Mouse (Mus musculus): ENCODE measurements around the gene Pbx3. TPM values are rescaled to one million over a fixed set of nuclear protein-coding genes. Genes with fewer than 3 reads are reported as not detected.

The Pbx3 gene
- polyA plus RNA-seq, 1 experiment from 2014 or later, result 35.0 TPM

DNA sequence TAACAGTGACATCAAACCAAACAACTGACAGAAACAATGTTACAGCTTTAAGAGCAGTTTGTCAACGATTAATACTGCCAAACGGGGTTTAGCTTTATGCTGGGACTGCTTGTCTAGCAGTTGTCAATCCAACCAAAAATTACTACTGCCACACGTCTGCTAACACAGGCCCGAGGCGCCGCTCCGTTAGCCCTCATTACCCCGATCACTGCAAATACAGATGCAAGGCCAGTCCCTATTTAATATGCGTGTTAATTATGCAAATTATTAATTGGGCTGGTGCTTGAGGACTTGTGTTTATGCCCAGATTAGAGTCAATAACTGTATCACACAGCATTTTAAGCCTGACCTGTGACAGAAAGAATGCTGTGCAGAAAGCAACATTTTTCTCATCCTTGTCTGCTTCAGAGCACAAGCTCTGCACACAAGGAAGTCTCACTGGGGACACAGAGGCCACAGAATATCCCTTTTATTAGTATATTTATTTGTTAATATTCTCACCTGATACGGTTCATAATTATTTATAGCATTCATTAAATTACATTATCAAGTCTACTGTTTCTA, 97.2 kb downstream of the Pbx3 start:
- Histone ChIP-seq H3K4me3 (ENCODE audit: low read depth, low read length) (no peak overlapping the region), H3K4me1 (ENCODE audit: control insufficient read depth, insufficient read depth, low read length) (peaks cover 5% of the 10 kb centered on the region), H3K9ac (ENCODE audit: low read length) (no peak overlapping the region), H3K27me3 (ENCODE audit: control insufficient read depth, insufficient read depth, low read length) (no peaks in the 10 kb centered on the region), H3K4me2 (ENCODE audit: low read depth, severe bottlenecking) (no peak overlapping the region), H3K36me3 (ENCODE audit: control insufficient read depth, insufficient read depth, low read length) (no peaks in the 10 kb centered on the region), H3K27ac (replicated peaks; ENCODE audit: low read depth, low read length) (no peak overlapping the region), H3K9me3 (ENCODE audit: control insufficient read depth, low read length) (no peaks in the 10 kb centered on the region)
- ATAC-seq (ENCODE audit: insufficient number of reproducible peaks, low FRiP score, low TSS enrichment, low read depth) (no peak), DNase-seq (ENCODE audit: low spot score) (no peak)
- WGBS, result 80% methylated on average over 10 of the region's 10 CpGs

GRCm38 (mm10) chr2:34262046-34262445, 110.9 kb downstream of the Pbx3 start:
- ATAC-seq (ENCODE audit: insufficient number of reproducible peaks, low FRiP score, low TSS enrichment, low read depth), result no peak
- H3K9me3 ChIP-seq (ENCODE audit: control insufficient read depth, low read length), result no peaks in the 10 kb centered on the region

GRCm38 (mm10) chr2:34260653-34261076, 112.3 kb downstream of the Pbx3 start:
- Histone ChIP-seq H3K9ac (ENCODE audit: low read length) (no peak overlapping the region), H3K4me3 (ENCODE audit: low read depth, low read length) (no peak overlapping the region), H3K4me2 (ENCODE audit: low read depth, severe bottlenecking) (no peak overlapping the region), H3K4me1 (ENCODE audit: control insufficient read depth, insufficient read depth, low read length) (0 out of 2 replicates have a peak, but pooled peaks cover 4% of the 10 kb centered on the region), H3K36me3 (ENCODE audit: control insufficient read depth, insufficient read depth, low read length) (no peaks in the 10 kb centered on the region), H3K27me3 (ENCODE audit: control insufficient read depth, insufficient read depth, low read length) (no peaks in the 10 kb centered on the region), H3K9me3 (ENCODE audit: control insufficient read depth, low read length) (no peaks in the 10 kb centered on the region), H3K27ac (replicated peaks; ENCODE audit: low read depth, low read length) (no peak overlapping the region)
- 46% methylated on average over 4 of the region's 4 CpGs for WGBS
- ATAC-seq (ENCODE audit: insufficient number of reproducible peaks, low FRiP score, low TSS enrichment, low read depth), result no peak
- DNase-seq (ENCODE audit: low spot score), result no peak

More at GRCm38 (mm10) chr2:34262046-34262445, 110.9 kb downstream of the Pbx3 start:
- Histone ChIP-seq H3K27ac (replicated peaks; ENCODE audit: low read depth, low read length) (no peak overlapping the region), H3K4me2 (ENCODE audit: low read depth, severe bottlenecking) (no peak overlapping the region), H3K4me1 (ENCODE audit: control insufficient read depth, insufficient read depth, low read length) (no peaks in the 10 kb centered on the region), H3K4me3 (ENCODE audit: low read depth, low read length) (no peak overlapping the region), H3K9ac (ENCODE audit: low read length) (no peak overlapping the region), H3K36me3 (ENCODE audit: control insufficient read depth, insufficient read depth, low read length) (no peaks in the 10 kb centered on the region), H3K27me3 (ENCODE audit: control insufficient read depth, insufficient read depth, low read length) (no peaks in the 10 kb centered on the region)
- DNase-seq (ENCODE audit: low spot score), result no peak

DNA sequence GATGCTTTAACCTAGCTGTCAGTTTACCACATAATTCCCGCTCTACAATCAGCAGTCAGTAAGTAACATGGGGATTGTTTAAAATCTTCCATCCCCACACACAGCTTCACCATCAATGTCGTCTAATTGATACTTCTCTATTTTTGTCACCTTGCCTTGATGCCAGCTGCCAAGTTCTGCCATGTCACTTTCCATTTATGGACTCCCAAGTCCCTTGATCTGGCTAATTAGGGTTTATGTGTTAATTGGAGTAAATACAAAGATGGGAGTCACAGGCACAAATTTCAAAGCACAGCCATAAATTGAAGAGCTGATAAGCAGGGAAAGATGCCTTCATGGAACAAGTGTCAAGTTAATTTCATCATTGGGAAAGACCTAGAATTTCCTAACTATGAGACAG, 114.7 kb downstream of the Pbx3 start:
- H3K9me3 ChIP-seq (ENCODE audit: control insufficient read depth, low read length), result no peaks in the 10 kb centered on the region
- no peak overlapping the region for H3K4me3 ChIP-seq (ENCODE audit: low read depth, low read length)
- DNase-seq (ENCODE audit: low spot score) (no peak), ATAC-seq (ENCODE audit: insufficient number of reproducible peaks, low FRiP score, low TSS enrichment, low read depth) (no peak)
- 52% methylated on average over 2 of the region's 2 CpGs for WGBS
- H3K9ac ChIP-seq (ENCODE audit: low read length), result no peak overlapping the region
- H3K4me2 ChIP-seq (ENCODE audit: low read depth, severe bottlenecking), result no peak overlapping the region
- H3K36me3 ChIP-seq (ENCODE audit: control insufficient read depth, insufficient read depth, low read length), result no peaks in the 10 kb centered on the region
- peaks cover 11% of the 10 kb centered on the region for H3K4me1 ChIP-seq (ENCODE audit: control insufficient read depth, insufficient read depth, low read length)
- H3K27me3 ChIP-seq (ENCODE audit: control insufficient read depth, insufficient read depth, low read length), result no peaks in the 10 kb centered on the region
- no peak overlapping the region for H3K27ac ChIP-seq (replicated peaks; ENCODE audit: low read depth, low read length)

DNA sequence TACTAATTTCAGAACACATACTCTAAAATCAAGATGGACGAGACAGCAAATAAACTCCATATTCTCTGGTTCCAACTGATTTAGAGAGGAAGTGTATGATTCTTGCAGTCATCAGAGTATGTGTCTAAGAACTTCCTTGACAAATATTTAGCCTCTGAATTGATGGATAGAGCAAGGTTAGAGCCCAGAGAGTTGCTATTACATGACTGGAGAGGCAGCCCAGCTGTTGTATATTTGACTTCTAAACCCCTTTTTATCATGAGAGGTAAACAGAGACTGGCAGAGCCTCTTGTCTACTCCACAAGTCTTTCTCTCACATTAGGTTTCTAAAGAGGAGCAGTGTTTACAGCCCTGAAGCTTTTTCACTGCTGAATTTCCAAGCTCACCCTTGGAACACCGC, 115.3 kb downstream of the Pbx3 start:
- WGBS, result 77% methylated on average over 2 of the region's 2 CpGs
- H3K27ac ChIP-seq (replicated peaks; ENCODE audit: low read depth, low read length), result no peak overlapping the region
- H3K27me3 ChIP-seq (ENCODE audit: control insufficient read depth, insufficient read depth, low read length), result no peaks in the 10 kb centered on the region
- no peak overlapping the region for H3K4me3 ChIP-seq (ENCODE audit: low read depth, low read length)
- no peaks in the 10 kb centered on the region for H3K9me3 ChIP-seq (ENCODE audit: control insufficient read depth, low read length)
- H3K9ac ChIP-seq (ENCODE audit: low read length), result no peak overlapping the region
- DNase-seq (ENCODE audit: low spot score), result no peak
- no peaks in the 10 kb centered on the region for H3K36me3 ChIP-seq (ENCODE audit: control insufficient read depth, insufficient read depth, low read length)
- H3K4me1 ChIP-seq (ENCODE audit: control insufficient read depth, insufficient read depth, low read length), result peaks cover 12% of the 10 kb centered on the region
- ATAC-seq (ENCODE audit: insufficient number of reproducible peaks, low FRiP score, low TSS enrichment, low read depth), result no peak
- no peak overlapping the region for H3K4me2 ChIP-seq (ENCODE audit: low read depth, severe bottlenecking)

- Histone ChIP-seq H3K9me3 (ENCODE audit: control insufficient read depth, low read length) (no peaks in the 10 kb centered on the region), H3K27me3 (ENCODE audit: control insufficient read depth, insufficient read depth, low read length) (no peaks in the 10 kb centered on the region), H3K4me1 (ENCODE audit: control insufficient read depth, insufficient read depth, low read length) (peaks cover 12% of the 10 kb centered on the region), H3K9ac (ENCODE audit: low read length) (no peak overlapping the region), H3K4me2 (ENCODE audit: low read depth, severe bottlenecking) (no peak overlapping the region), H3K36me3 (ENCODE audit: control insufficient read depth, insufficient read depth, low read length) (no peaks in the 10 kb centered on the region), H3K27ac (replicated peaks; ENCODE audit: low read depth, low read length) (no peak overlapping the region), H3K4me3 (ENCODE audit: low read depth, low read length) (no peak overlapping the region)
- ATAC-seq (ENCODE audit: insufficient number of reproducible peaks, low FRiP score, low TSS enrichment, low read depth) (no peak), DNase-seq (ENCODE audit: low spot score) (no peak)
- 55% methylated on average over 6 of the region's 6 CpGs for WGBS
These were observed 116.9 kb downstream of the Pbx3 start for GRCm38 (mm10) chr2:34256000-34256553.

GRCm38 (mm10) chr2:34253627-34254026, 119.3 kb downstream of the Pbx3 start:
- H3K27me3 ChIP-seq (ENCODE audit: control insufficient read depth, insufficient read depth, low read length), result no peaks in the 10 kb centered on the region
- peaks cover 16% of the 10 kb centered on the region for H3K4me1 ChIP-seq (ENCODE audit: control insufficient read depth, insufficient read depth, low read length)
- DNase-seq (ENCODE audit: low spot score), result no peak
- no peak overlapping the region for H3K9ac ChIP-seq (ENCODE audit: low read length)
- no peak overlapping the region for H3K4me3 ChIP-seq (ENCODE audit: low read depth, low read length)
- H3K4me2 ChIP-seq (ENCODE audit: low read depth, severe bottlenecking), result no peak overlapping the region
- H3K9me3 ChIP-seq (ENCODE audit: control insufficient read depth, low read length), result no peaks in the 10 kb centered on the region
- 3% methylated on average over 1 of the region's 1 CpGs for WGBS
- no peak for ATAC-seq (ENCODE audit: insufficient number of reproducible peaks, low FRiP score, low TSS enrichment, low read depth)
- no peak overlapping the region; the same call in 1 of the 2 replicates for H3K27ac ChIP-seq (replicated peaks; ENCODE audit: low read depth, low read length)
- no peaks in the 10 kb centered on the region for H3K36me3 ChIP-seq (ENCODE audit: control insufficient read depth, insufficient read depth, low read length)

- no peaks in the 10 kb centered on the region for H3K36me3 ChIP-seq (ENCODE audit: control insufficient read depth, insufficient read depth, low read length)
- H3K9ac ChIP-seq (ENCODE audit: low read length), result no peak overlapping the region
- H3K27me3 ChIP-seq (ENCODE audit: control insufficient read depth, insufficient read depth, low read length), result no peaks in the 10 kb centered on the region
- 5% methylated on average over 1 of the region's 1 CpGs for WGBS
- peaks cover 18% of the 10 kb centered on the region for H3K4me1 ChIP-seq (ENCODE audit: control insufficient read depth, insufficient read depth, low read length)
- no peaks in the 10 kb centered on the region for H3K9me3 ChIP-seq (ENCODE audit: control insufficient read depth, low read length)
- DNase-seq (ENCODE audit: low spot score), result no peak
- ATAC-seq (ENCODE audit: insufficient number of reproducible peaks, low FRiP score, low TSS enrichment, low read depth), result no peak
- no peak overlapping the region for H3K4me2 ChIP-seq (ENCODE audit: low read depth, severe bottlenecking)
- H3K4me3 ChIP-seq (ENCODE audit: low read depth, low read length), result no peak overlapping the region
- peak overlapping the region; percentile 15; the same call in 1 of the 2 replicates for H3K27ac ChIP-seq (replicated peaks; ENCODE audit: low read depth, low read length)
These were observed 119.8 kb downstream of the Pbx3 start for GRCm38 (mm10) chr2:34253111-34253510.

DNA sequence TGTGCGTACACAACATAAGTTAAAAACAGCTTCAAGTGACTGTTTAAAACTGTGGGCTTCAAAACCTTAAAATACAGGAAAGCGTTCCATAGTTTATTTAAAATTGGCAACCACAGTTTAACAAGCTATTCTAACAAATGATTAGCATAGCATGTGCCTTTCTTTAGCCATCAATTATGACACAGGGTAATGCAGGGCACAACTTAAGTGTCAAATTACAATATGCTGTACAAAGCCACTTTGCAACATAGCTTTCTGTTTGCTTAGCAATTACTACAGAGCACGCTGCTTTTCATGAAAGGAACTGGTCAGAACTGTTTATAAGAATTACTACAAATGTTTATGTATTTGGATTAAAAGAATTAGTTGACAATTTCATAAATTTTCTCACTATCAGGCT, 120.7 kb downstream of the Pbx3 start:
- no peak for DNase-seq (ENCODE audit: low spot score)
- H3K9me3 ChIP-seq (ENCODE audit: control insufficient read depth, low read length), result no peaks in the 10 kb centered on the region
- no peak overlapping the region for H3K4me2 ChIP-seq (ENCODE audit: low read depth, severe bottlenecking)
- no peak overlapping the region for H3K4me3 ChIP-seq (ENCODE audit: low read depth, low read length)
- H3K36me3 ChIP-seq (ENCODE audit: control insufficient read depth, insufficient read depth, low read length), result no peaks in the 10 kb centered on the region
- 20% methylated on average over 3 of the region's 3 CpGs for WGBS
- H3K4me1 ChIP-seq (ENCODE audit: control insufficient read depth, insufficient read depth, low read length), result peaks cover 18% of the 10 kb centered on the region
- no peak for ATAC-seq (ENCODE audit: insufficient number of reproducible peaks, low FRiP score, low TSS enrichment, low read depth)
- no peaks in the 10 kb centered on the region for H3K27me3 ChIP-seq (ENCODE audit: control insufficient read depth, insufficient read depth, low read length)
- H3K27ac ChIP-seq (replicated peaks; ENCODE audit: low read depth, low read length), result no peak overlapping the region
- no peak overlapping the region for H3K9ac ChIP-seq (ENCODE audit: low read length)

Measured in limb, embryonic 11.5 days (tissue).